Mouse (Mus musculus) lung, postnatal 4 days (tissue): Measurements from ENCODE around the gene Utrn.

ENCODE experiments used
- DNase-seq, 2 experiments: peaks; one replicate each; pipeline ENCODE4 v3.0.0; 2021

The Utrn gene

DNA sequence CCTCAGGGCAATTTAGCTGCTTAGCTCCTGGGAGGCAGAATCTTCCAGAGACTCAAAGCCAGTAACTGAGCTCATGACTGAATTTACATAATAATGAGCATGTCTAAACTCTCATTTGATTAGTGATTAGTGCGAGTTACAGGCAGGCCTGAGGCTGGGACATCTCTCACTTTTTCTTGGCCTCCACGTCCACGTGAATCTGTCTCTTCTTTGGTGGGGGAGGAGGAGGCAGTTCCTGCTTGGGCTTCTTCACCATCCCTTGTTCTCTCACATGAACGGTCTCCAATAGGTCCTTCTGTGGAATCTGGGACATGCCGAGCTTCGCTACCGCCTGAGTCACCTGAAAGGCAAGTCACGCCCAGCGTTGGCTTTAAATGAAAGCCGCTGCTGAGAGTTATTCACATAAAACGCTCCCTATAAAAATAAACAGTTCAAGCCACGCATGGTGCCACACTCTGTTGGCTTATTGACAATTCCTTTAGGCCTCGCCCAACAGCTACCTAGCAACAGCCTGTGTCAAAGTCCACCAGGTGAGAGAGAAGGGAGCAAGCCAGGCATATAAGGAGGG is 143.0 kb downstream of the Utrn start:
- DNase-seq = peak; percentile 24 to 48

DNA sequence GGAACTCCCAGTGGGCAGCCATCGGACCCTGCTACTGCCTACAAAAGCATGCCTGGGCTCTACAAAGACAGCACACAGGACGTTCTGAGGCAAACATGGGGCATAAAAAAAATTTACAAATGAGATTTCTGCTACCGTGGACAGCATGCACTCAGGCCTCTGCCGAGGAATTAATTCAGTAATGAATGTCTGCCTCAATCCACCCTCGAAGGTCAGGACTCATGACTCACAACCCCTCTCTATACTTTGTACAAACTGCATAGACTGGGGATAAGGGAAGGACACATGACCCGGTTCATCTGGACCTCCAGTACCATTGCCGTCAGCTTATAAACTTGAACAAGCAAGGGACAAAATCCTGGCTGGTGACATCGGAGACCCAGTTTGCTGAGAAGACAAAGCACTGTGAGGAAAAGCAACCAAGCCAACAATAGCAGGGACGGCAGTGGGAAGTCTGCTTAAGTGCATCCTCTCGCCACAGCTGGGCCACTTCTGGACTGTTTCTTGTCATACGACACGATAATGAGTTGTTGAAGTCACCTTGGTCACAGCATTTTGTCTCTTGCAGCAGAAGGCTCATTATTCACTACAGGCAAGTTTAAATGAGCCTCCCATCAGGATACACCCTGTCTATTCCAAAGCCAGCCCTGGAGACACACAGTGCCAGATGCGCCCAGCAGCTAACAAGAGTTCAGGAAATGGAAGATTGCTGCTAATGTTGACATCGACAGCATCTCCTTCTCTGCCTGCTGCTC is 144.7 kb downstream of the Utrn start:
- no peak for DNase-seq

DNA sequence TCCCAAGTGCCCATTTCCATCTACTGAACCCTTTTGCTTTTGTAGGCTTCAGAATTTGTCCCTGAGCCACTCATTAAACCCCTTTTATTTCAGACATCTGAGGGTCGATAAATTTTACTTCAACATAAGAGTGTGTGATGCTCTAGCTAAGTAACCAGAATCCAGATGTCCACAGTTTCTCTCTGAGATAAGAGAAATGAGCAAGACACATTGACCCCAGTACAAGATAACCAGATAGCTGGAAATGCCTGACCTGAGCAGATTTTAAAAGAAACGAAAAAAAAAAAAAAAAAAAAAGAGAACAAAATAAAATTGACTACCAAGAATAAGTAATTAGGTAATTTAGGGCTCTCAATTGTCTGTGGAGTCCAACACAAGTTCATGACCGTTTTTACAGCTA is 145.9 kb downstream of the Utrn start:
- DNase-seq = no peak

DNA sequence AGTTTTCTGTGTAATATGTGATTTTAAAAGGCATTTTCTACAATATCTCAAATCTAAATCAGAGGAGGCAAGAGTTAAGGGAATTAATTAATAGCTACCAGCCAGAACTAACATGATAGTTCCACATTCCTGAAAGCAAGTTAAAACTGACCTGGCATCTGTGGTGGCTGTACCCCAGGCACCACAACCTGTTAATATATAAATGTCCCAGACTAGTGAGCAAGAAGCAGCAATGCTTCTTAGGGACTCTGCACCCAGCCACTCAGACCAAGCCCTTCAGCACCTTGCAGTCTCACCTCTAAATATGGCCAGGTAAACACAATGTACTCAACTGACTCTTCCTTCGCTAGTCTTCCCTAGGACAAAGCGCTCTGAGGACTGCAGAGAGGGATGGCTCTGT is 147.1 kb downstream of the Utrn start:
- DNase-seq = no peak

DNA sequence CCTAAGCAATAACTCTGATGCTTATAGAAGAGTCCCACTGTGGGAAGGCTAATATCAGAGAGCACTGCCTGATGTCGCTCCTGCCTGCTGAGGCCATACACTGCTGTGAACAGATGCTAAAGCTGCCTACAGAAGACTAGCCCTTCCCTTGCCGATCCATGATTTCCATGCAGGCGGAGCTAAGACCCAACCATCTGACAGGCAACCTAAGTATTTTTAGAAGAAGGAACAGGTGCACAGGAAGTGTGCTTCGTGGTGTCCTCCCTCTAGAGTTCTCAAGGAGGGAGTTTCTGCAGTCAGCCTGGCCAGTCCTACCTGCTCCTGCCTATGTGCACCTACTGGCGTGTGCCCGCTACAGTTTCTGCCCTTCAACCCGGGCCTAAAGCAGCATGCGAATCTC is 150.8 kb downstream of the Utrn start:
- no peak for DNase-seq

DNA sequence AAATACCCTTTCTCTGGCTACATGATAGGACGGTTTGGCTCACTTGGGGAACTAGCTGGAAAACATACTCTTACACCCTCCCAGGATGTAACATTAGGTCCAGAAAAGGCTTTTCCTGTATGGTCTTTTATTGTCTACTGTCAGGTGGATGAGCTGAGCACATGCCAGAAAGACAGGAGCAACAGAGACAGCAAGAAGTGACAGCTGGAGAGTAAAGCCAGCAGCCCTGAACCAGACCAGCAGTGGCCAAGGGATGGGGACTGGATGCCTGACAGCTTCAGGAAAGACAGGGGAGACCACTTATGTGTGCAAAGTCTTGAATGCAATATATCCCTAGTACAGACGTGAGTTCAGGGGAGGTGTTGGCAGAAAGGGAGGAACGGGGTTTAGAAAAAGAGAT is 151.8 kb downstream of the Utrn start:
- no peak for DNase-seq

DNA sequence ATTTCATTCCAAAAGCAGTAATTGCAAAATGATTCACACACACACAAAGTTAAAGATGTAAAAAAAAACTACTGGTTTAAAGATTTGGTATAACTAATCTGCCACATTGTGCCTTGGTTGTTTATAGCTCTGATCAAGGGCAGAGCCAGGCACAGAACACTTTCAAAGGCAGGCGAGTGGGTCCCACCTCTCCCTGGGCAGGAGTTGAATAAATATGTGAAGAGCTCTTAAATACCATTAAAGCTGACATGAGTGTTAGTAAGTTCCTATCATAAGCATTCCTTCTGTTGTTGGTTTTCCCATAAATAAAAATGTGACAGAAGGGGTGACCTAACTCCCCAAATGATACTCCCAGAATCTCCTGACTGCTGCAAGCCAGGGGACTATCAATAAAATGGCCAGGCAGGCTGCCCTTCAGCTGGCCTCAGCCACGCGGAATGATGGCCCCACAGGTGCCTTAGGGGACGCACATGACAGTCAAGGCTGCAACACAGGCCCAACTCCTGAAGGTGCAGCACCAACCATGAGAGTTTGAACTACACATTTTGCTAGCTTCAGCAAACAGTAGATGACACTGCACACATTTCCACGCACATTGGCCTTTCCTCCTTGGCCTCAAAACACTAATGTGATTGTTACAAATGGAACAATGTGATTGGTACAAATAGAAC is 152.4 kb downstream of the Utrn start:
- DNase-seq = peak in 1 of 2 experiments; percentile 65

DNA sequence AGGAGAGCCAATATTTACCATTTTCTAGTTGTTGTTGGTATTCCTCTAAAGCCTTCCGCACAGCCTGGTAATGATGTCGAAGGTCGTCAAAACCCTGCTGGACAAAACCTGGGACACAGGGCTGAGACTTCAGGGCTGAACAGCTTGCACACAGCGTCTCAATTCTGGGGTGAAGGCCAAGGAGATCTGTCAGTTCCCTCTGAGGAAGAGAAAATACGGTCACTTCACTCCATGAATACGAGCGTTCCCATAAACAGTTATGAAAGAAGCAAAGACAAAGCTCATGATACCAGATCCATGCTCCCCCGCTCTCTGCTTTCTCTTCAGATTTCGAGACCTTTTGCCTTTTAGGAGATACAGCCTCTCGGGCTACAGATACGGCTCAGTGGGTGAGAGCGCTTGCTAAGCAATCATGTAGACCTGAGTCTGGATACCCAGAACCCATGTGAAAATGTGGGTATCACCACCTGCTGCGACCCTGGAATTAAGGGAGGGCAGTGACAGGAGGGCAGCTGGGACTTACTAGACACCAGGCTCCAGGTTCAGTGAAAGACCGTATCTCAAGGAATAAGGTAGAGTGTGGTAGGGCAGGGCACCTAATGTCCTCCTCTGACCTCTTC is 155.8 kb downstream of the Utrn start:
- no peak for DNase-seq

DNA sequence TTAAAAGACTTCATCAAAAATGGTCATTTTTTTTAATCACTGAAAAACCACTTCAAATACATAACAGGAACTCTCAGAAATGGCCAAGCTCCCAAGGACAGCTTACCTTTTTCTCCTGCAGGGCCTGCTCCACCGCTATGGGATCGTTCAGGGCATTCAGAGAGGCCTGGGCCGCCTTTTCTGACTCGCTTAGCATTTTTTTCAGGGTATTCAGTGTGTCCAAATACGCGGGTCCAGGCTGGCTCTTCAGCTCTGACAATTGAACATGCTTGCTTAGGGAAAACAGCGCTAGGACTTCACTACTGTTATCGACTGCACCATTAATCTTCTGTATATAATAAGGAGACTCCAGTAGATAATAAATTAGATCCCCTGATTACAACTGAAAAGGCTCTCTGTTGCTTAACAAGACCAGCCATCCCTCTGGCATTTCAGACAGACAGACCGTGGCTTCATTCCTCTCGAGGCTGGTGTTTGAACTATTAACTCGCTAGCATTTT is 157.8 kb downstream of the Utrn start:
- no peak for DNase-seq

DNA sequence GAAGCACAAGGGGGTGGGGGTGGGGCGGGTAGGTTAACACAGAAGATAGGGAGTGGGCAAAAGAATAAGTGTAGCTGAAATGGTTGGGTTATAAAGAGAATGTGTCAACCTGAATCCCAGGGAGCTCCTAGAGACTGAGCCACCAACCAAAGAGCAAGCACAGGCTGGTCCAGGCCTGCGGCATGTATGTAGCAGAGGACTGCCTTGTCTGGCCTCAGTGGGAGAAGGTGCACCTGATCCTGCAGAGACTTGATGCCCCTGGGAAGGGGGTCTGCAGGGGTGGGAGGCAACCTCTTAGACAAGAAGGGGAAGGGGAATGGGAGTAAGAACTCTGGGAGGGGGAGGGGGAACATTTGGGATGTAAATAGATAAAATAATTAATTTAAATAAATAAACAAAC is 162.6 kb downstream of the Utrn start:
- no peak for DNase-seq

DNA sequence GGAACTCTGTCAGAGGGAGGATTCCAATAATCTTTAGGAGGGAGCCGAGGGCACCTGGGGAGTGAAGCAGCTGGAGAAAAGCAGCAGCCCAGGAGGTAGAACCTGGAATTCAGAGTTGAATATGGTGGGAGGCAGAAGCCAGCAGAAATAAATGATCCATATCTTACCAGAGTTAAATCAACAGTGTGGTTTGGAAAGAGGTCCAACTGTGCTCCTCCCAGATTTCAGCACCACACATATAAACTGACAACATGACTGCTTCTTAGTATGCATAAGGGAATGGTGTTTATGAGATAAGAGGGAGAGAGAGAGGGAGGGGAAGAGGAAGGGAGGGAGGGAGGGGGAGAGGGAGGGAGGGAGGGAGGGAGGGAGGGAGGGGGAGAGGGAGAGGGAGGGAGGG is 163.2 kb downstream of the Utrn start:
- no peak for DNase-seq

DNA sequence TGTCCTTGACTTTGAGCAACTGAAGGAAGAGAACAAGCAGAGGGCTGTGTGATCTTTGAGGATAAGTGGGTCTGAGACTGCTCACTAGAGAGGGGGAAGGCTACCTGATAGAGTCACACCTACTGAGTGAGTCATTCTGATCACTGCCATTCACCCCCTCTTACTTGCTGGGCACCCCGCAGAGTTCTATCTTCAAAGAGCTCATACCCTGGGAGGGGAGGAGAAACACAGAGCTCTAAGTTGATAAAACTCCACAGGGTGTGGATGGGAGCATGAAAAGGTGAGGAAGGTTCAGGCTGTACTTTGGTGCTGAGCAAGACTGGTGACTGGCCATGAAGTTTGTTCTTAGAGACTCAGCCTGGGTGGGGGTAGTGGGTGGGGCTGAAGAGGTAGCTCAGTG is 164.9 kb downstream of the Utrn start:
- no peak for DNase-seq

DNA sequence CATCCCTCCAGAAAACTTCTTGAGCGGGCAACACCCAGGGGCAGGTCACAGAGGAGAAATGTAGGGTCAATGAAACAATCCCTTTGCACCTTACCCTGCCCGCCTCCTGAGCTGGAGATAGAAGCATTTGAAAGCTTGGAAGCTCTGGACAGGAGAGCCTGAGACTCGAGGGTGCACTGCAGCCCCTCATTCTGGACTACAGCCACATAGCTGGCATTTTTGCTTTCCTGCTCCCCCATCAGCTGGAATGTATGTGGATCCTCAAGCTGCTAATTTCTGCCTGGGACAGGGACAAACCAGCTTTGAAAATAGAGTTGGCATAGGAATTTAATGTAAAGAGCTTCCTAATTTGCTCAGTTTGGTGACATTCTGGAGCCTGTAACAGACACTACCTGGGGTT is 165.6 kb downstream of the Utrn start:
- DNase-seq = peak; percentile 9 to 32

DNA sequence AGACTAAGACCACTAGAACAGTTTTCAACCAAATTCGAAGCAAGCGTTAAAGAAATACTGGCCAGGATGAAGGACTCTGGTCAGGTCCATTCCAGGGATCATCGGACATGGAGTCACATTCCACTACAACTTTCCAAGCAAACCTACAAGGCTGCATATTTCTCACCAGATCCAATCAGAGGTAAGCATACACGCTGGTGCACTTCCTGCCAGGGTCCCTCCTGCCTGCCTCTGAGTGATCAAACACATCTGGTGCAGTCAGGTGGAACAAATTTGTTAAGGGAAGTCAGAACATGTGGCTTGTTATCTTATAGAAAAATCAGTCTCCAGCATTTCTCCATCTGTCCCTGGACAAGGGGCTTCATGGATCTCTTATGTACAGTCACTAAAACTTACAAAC is 167.0 kb downstream of the Utrn start:
- no peak for DNase-seq

DNA sequence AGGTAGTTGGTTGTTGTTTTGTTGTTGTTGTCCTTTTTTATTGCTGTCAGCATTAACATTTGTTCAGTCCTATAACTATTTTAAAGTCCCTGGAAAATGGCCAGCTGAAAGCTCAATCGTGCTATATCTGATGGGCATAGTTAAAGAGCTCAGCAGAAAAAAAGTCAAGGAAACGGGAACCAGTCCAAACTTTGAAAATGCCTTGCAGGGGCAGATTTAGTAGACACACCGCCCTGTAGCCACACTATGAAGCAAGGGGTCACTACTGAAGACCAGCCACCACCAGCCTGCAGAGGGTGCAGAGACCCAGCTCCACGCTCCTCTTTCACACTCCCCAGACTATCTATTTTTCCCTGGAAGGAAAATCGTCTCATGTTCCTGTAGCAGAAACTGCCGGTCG is 167.5 kb downstream of the Utrn start:
- DNase-seq = no peak

DNA sequence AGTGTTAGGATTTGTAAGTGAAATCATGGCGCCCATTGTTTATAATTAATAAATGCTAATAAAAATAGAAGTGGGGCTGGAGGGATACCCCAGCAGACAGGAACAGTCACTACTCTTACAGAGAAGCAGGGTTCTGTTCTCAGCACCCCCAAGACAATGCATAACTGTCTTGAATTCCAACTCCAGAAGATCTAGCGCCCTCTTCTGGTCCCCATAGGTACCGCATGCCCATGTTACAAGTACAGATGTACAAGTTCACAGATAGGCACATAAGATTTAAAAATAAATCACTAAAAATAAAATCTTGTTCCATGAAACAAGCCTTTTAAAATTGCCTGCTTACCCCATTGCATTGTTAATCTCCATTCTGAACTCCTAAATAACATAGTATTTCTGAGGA is 168.6 kb downstream of the Utrn start:
- DNase-seq = no peak

DNA sequence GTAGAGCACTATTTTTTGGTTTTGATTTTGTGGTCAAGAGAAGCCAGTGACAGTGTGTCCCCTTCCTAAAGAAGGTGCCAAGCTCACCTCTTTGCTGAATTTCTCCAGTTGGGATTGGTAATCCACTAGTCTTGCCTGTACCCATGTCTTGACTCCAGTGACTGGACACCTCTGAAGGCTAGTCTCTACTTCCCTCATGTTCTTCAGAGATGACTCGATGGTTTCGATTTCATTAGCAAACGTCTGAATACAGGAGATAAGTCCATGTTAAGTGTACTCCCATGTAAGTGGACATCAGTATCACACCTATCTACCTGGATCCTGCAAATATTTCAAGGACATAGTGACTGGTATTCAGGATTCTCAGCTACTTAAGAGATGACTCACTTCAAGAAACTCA is 171.3 kb downstream of the Utrn start:
- DNase-seq = no peak

DNA sequence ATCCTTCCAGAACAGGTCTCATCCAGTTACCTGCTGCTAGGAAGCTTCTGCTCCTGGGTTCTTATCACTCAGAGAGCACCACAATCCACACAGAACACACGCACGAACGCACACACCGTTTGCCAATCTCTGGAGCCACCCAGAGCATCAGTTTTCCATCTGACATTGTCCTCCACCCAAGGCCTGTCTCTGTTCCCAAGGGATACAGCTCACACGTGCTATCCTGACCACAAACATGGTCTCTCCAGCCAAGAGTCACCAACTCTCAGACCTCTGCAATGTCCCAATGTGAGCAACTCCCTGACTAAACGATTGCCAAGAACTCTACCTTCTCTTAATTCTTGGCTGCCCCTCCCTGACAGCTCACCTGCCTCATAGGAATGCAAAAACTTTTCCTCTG is 172.5 kb downstream of the Utrn start:
- no peak for DNase-seq

DNA sequence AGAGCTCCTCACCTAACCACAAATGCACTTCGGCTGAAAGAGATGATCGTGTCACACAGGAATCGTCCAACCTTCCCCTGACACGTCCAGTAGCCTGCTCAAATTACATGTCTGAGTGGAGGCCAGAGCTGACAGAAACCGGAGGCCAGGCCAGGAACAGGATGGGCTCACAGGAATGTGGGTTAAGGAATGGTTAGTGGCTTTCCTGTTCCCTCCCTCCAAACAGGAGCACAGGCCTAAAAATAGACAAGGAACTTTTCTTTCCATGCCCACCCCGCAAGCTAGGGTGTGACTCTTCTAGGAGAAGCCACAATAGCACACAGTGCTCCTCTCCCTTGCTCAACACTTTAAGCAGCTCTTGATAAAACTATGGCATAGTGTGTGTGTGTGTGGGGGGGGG is 174.4 kb downstream of the Utrn start:
- DNase-seq = peak; percentile 36 to 68

DNA sequence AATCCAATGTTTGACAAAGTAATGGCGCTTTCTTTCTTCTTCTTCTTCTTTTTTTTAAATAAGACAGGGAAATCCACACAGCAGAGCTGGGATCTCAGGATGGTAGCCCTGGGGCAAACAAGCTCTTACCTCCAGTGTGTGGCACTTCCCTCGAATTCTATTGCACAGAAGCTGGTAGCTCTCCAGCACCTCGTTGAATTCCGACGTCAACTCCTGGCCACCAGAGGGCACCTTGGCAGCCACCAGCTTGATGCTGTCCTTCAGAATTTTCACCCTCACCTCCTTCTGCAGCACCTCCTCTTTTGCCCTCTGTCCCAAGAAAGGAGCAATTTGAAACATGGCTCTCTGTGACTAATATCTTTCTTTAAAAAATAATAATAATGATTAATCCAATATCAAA is 178.6 kb downstream of the Utrn start:
- DNase-seq = peak; percentile 81 to 82

DNA sequence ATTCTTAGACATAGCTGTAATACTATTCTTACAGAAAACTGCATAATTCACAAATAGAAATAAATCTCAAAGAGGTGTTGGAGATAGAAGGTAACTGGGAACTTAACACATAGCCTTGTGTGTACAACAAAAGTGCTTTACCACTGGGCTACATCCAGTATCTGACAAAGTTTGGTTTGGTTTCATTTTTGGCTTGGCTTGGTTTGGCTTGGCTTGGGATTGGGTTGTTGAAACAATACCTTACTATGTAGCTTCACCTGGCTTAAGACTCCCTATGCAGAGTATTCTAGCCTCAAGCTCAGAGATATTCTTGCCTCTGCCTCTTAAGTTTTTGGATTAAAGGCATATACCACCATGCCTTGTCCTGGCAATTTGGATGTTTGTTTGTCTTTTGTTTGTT is 183.5 kb downstream of the Utrn start:
- DNase-seq = no peak

DNA sequence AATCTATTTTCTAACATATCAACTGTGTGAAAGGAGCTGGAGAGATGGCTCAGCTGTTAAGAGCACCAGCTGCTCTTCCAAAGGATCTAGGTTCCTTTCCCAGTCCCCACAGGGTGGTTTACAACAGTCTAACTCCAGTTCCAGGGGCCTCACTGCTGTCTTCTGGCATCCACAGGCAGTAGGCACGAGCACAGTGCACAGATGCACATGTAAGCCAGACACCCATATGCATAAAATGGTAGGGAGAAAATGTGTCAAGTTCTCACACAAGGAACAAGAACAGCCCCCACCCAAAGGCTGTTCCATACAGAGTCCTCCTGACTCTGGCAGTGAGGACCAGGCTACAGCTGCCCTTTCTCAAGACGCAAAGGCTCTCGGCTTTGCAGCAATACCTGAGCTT is 185.1 kb downstream of the Utrn start:
- no peak for DNase-seq

DNA sequence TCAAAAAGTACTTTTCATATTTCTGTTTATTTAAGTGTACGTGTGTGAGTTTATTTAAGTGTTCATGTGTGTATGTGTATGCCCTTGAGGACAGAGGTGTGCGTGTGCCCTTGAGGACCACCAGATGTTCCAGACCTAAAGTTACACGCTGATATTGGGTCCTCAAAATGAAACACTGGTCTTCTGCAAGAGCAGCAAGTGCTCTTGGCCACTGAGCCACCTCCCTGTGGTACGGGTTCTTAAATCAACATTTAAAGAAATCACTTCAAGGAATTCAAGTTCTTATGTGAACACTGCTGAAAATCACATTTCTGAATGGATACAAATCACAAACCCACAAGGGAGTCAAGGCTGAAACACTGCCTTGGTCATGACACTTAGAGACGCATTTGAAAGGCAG is 195.9 kb downstream of the Utrn start:
- no peak for DNase-seq

DNA sequence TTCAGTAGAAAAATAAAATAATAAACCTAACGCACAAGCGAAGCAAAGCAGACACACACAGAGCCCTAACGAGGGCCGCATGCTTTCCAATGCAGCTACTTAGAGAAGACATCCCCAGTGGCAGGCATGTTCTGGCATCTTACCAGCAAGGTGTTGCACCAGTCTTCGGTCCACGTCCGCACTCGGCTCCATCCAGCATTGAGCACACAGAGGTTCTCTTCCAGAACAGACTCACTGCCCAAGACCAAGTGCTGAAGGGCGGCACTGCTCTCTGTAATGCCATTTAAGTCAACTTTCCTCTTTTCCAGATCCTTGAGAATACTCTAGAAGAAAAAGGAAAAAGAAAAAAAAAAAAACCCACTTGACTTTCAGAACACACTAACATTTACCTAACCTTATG is 197.6 kb downstream of the Utrn start:
- peak in 1 of 2 experiments; percentile 40 for DNase-seq
